Mouse (Mus musculus): ENCODE measurements around the gene Herpud1.

DNA sequence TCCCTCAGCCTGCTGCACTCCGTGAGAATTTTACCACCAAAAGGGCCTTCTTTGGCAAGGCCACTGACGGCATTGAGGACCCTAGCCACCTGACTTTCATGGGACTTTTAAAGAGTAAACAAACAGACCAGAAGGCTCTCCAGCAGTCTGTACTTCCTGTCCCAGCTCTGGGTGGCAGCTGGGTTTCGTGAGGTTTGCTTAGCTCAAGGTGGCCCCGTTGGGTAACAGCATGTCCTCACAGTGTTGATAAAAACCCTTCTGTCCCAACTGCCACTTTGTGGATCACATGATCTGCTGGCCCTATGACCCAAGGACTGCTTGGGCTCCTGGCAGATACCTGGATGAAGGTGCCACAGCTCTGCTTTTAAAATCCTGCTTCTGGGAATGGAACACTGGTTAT lies 31.7 kb upstream of the Herpud1 start:
- TF ChIP-seq CTCF (IDR thresholded peaks at IDR 0.05; ENCODE audit: low read depth): no peak
- TF ChIP-seq EP300 (IDR thresholded peaks at IDR 0.05; ENCODE audit: low read depth): peak; percentile 42; the same call in 1 of the 2 replicates

All from heart, postnatal 0 days (tissue).